13 mouse cellular contexts compared by ENCODE assay signal in genomic region chr1:161670937-161671336, GRCm38 (mm10).
A peak's percentile ranks its signal among the peaks of the same experiment; 100 is the strongest.
DNase-seq lines count a peak whose midpoint lies in the region; ATAC-seq and TF ChIP-seq lines count a peak whose summit lies in the region.
"Had no signal": no experiment of that assay in that cellular context is flagged by ENCODE, and none has a peak within 500 bp of the region (broad histone marks: within the 10 kb centered on the region; RNA-seq: fewer than 3 reads in every experiment).

No protein-coding gene starts in this region.

- DNase-seq in 3T3-L1 (ENCODE audit: low read depth, low spot score), result peak; percentile 13
- peak; percentile 85 for DNase-seq in CD4-positive, CD25-positive, alpha-beta regulatory T cell, adult 2 months (ENCODE audit: low read depth, low spot score)
- DNase-seq in thymus, adult 2 months, result peak; percentile 72
- DNase-seq in left cerebral cortex, adult 9 months (ENCODE audit: low spot score in 2 of 2), result no peak
- no peak for DNase-seq in urinary bladder, postnatal 10 days (ENCODE audit: low spot score)
- DNase-seq in adrenal gland, postnatal 36 days, result no peak
- DNase-seq: gastrocnemius, postnatal 10 days; heart, postnatal 14 days; spleen, adult 18-20 months had no signal

- peaks cover 6% of the 10 kb centered on the region for H3K4me1 ChIP-seq in thymus, adult 2 months (replicated peaks; ENCODE audit: control insufficient read depth, insufficient read depth, low read length)
- H3K4me1 ChIP-seq: midbrain, embryonic 12.5 days had no signal

- no peaks in the 10 kb centered on the region for H3K27me3 ChIP-seq in thymus, adult 2 months (ENCODE audit: control insufficient read depth, insufficient read depth, low read length)
- H3K27me3 ChIP-seq: midbrain, embryonic 12.5 days had no signal

- no peaks in the 10 kb centered on the region for H3K36me3 ChIP-seq in thymus, adult 2 months (ENCODE audit: control insufficient read depth, insufficient read depth, low read length)
- H3K36me3 ChIP-seq: midbrain, embryonic 12.5 days had no signal

- no peak for TF ChIP-seq CTCF in thymus, adult 2 months (IDR thresholded peaks at IDR 0.05; ENCODE audit: borderline replicate concordance, control insufficient read depth, extremely low read depth, insufficient read depth, low read length, poor library complexity)

- H3K4me3 ChIP-seq in thymus, adult 2 months (ENCODE audit: control insufficient read depth, insufficient read depth, low read length), result no peak overlapping the region
- H3K4me3 ChIP-seq: layer of hippocampus, adult 2 months; midbrain, embryonic 12.5 days had no signal

- ATAC-seq in megakaryocyte, adult 5-6 weeks (ENCODE audit: poor library complexity, severe bottlenecking), result peak; percentile 68; the same call in 1 of the 2 replicates
- ATAC-seq: forebrain, embryonic 16.5 days had no signal

- WGBS in thymus, adult 2 months, result 10% methylated on average over 5 of the region's 5 CpGs

- no peak for TF ChIP-seq POLR2A in thymus, adult 2 months (IDR thresholded peaks at IDR 0.05; ENCODE audit: control insufficient read depth, extremely low read depth, insufficient read depth, low read length, poor library complexity)

- peak overlapping the region; percentile 42; the same call in 1 of the 2 replicates for H3K27ac ChIP-seq in thymus, adult 2 months (ENCODE audit: control insufficient read depth, insufficient read depth, low read length)
- H3K27ac ChIP-seq: layer of hippocampus, adult 2 months; midbrain, embryonic 12.5 days had no signal

Comparison
In these comparisons a context has a peak if more than half of its experiments do, and no peak if none do; other contexts are left out.
1. DNase-seq: peak in 3T3-L1 (single experiment), CD4-positive, CD25-positive, alpha-beta regulatory T cell, adult 2 months (single experiment) and thymus, adult 2 months (single experiment); none in left cerebral cortex, adult 9 months (0 of 2), urinary bladder, postnatal 10 days (single experiment) and adrenal gland, postnatal 36 days (0 of 2).